Mouse (Mus musculus) liver, adult 2 months (tissue): ENCODE data around the gene Prrg4. TPM values are rescaled to one million over a fixed set of nuclear protein-coding genes. Genes with fewer than 3 reads are reported as not detected.
"Not testable (repeated sequence)": the region's sequence is repeated elsewhere in the genome, so short reads cannot be mapped to it uniquely, and the experiment has no call there.

Experiments
- DNase-seq: peaks from one replicate; pipeline ENCODE4 v3.0.0-alpha.2; 2011; ENCODE audit warnings: low read depth, low spot score; ENCODE audit errors: extremely low read depth
- H3K27ac ChIP-seq: fragments of 200-500 bp; replicated peaks from 2 replicates; pipeline ENCODE4 v1.5.1; 2012; ENCODE audit warnings: low read depth, mild to moderate bottlenecking, control low read depth, inconsistent platforms, low read length; ENCODE audit not compliant: insufficient read depth
- H3K27me3 ChIP-seq: fragments of 200-500 bp; 2 replicates; pipeline ENCODE4 v1.6.1; 2012; ENCODE audit warnings: mild to moderate bottlenecking, moderate library complexity, low read length, inconsistent platforms; ENCODE audit not compliant: control insufficient read depth, insufficient read depth
- H3K36me3 ChIP-seq: fragments of 200-500 bp; 2 replicates; pipeline ENCODE4 v1.6.1; 2012; ENCODE audit warnings: low read length, inconsistent platforms; ENCODE audit not compliant: control insufficient read depth, insufficient read depth
- H3K4me1 ChIP-seq: fragments of 200-500 bp; 2 replicates; pipeline ENCODE4 v1.6.1; 2011; ENCODE audit warnings: low read length; ENCODE audit not compliant: control insufficient read depth, insufficient read depth
- H3K4me3 ChIP-seq: fragments of 200-500 bp; 2 replicates; pipeline ENCODE4 v1.5.1; 2011; ENCODE audit warnings: low read depth, mild to moderate bottlenecking, control low read depth, low read length, moderate library complexity; ENCODE audit not compliant: insufficient read depth
- H3K79me2 ChIP-seq: fragments of 200-500 bp; 2 replicates; pipeline ENCODE4 v1.6.1; 2012; ENCODE audit warnings: inconsistent platforms, mild to moderate bottlenecking, low read length, moderate library complexity; ENCODE audit not compliant: control insufficient read depth, insufficient read depth
- H3K9ac ChIP-seq: fragments of 200-500 bp; 2 replicates; pipeline ENCODE4 v1.6.1; 2012; ENCODE audit warnings: low read depth, mild to moderate bottlenecking, control low read depth, inconsistent platforms, low read length
- CTCF ChIP-seq: fragments of 200-500 bp; IDR thresholded peaks from 2 replicates; pipeline ENCODE4 v1.5.1; 2011; ENCODE audit warnings: low read depth, low read length, control low read depth
- POLR2A ChIP-seq: fragments of 200-500 bp; IDR thresholded peaks from 2 replicates; pipeline ENCODE4 v1.6.1; 2011; ENCODE audit warnings: low read length, control low read depth; ENCODE audit not compliant: insufficient read depth; ENCODE audit errors: extremely low read depth
- WGBS: fragments of 180-500 bp; shearing (Covaris S2); methylation state at CpG from one replicate; pipeline ENCODE4 v1.1.7; 2018; 5-methylcytosine and 5-hydroxymethylcytosine counted together
- polyA plus RNA-seq: library from polyadenylated mRNA; depleted of rRNA; stranded (reverse); fragments of >200 nt; gene quantifications from 2 replicates; pipeline ENCODE4 v1.2.3, GENCODE M21; 2012; rRNA removed
- total RNA-seq: library from RNA; depleted of rRNA; stranded (reverse); fragments of >200 nt; gene quantifications from 2 replicates; pipeline ENCODE4 v1.2.3, GENCODE M21; 2014; rRNA removed

Gene Prrg4
- total RNA-seq (0.37 and 0.60 TPM in 2 replicates), polyA plus RNA-seq (0.05 TPM in 1 of 2 replicates, not detected in the other)

DNA sequence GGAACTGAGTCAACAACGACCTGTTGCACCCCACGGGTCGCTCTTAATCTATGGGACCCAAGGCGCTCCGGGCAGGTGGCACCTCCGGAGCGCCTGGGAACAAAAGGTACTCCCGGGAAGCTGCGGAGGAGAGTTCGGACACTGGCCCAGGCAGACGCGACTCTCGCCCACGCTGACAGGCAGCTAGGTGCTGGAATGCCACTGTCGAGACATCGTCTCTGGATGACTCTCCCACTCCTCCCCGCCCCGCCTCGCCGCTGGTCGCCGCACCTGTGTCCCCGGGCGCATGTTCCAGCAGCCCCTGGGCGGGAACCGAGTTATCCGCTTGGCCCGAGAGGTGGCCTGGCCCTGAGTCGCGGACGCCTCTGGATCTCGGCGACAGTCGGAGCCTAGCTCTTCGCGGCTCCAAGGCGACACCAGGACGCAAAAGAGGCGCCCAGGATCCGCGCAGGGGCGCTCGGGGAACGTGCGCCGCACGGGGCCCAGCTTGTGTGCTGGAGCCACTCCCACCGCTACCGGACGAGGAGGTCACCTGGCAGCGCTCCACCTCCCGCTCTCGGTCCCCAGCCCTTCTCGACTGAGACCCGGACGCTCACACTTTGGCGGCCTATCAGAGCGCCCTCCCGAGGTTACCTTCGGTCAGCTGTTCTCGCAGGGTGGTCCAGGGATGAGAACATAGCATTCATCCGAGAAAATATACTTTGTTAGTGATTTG is at the start of gene Prrg4:
Gene Prrg4, minus strand, starts transcription at position 601 of the 715 bp plus-strand sequence.
- Histone ChIP-seq H3K4me3 (peak within 1 kb of the TSS; percentile 75), H3K4me1 (peaks cover 2% of the 10 kb centered on the region; the same call in 1 of the 2 replicates), H3K79me2 (no peaks in the 10 kb centered on the region), H3K36me3 (no peaks in the 10 kb centered on the region), H3K27me3 (no peaks in the 10 kb centered on the region), H3K9ac (peak within 1 kb of the TSS; percentile 80), H3K27ac (no peak within 1 kb of the TSS)
- under 1% methylated on average over 62 of the region's 62 CpGs for WGBS
- TF ChIP-seq POLR2A (no peak), CTCF (peak; percentile 45)
- DNase-seq, result peak; percentile 62

DNA sequence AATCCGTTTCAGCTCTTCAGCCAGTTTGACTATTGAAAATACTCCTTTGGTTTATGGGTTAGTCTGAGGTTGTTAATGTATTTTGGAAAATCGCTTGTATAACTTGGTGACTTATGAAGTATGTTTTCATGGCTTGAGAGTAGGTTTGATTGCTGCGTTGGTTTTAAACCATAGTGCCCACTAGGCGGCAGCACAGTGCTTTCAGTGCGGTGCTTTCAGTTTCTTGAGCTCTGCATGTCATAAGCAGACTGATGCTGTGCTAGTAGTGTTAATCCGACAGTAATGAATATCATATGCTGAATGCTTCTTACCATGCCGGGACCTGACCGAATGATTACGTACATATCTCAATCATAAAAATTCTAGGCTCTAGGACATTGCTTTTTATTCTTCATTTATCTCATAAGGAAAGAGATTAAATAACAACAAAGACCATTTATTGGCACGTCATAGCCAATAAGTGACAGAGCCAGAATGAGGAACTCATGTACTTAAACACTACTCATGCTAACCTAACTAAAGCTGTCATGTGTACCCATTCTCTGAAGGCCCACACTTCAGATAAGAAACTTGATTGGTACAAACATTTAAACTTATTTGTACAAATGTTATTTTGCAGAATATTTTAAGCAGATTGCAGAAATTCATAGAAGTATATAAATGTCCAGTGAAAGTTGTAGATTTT is 38.3 kb upstream of the Prrg4 start:
- DNase-seq, result peak; percentile 66

DNA sequence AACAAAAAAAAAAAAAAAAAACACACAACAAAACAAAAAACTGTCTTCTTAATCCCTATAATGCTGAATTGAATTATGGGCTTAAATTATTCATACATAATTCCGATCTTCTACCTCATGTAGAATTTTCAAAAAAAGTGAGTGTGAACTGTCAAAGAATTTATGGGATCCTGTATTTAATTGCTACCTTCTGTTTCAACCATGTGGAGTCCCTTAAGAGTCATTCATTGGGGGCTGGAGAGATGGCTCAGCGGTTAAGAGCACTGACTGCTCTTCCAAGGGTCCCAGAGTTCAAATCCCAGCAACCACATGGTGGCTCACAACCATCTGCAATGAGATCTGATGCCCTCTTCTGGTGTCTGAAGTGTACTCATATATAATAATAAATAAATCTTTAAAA is 37.7 kb upstream of the Prrg4 start:
- not testable (repeated sequence) for H3K4me1 ChIP-seq, H3K27me3 ChIP-seq, H3K9ac ChIP-seq, DNase-seq, H3K4me3 ChIP-seq, H3K79me2 ChIP-seq, H3K27ac ChIP-seq, H3K36me3 ChIP-seq
- 57% methylated on average over 2 of the region's 2 CpGs for WGBS

More for the DNA sequence above, 38.3 kb upstream of the Prrg4 start:
- Histone ChIP-seq H3K79me2 (no peaks in the 10 kb centered on the region), H3K4me3 (no peak overlapping the region), H3K27me3 (no peaks in the 10 kb centered on the region), H3K9ac (no peak overlapping the region), H3K4me1 (no peaks in the 10 kb centered on the region), H3K36me3 (no peaks in the 10 kb centered on the region), H3K27ac (no peak overlapping the region)
- WGBS, result 18% methylated on average over 10 of the region's 10 CpGs
- TF ChIP-seq CTCF (peak; percentile 73), POLR2A (no peak)

DNA sequence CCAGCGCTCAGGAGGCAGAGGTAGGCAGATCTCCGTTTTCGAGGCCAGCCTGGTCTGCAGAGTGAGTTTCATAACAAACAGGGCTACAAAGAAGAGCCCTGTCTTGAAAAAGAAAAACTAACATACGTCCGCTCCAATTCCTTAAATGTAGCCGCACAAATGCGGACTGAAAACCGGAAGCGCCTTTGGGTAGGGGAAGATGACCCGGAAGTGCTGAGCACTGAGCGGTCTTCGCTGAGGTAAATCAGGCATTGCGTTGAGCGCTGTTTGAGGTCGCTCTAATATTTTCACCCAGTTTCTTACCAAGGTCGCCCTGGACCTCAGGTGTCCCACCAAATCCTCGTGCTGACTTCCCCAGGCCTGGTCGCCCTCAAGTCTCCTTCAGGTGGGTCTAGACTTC is 36.4 kb upstream of the Prrg4 start:
- Histone ChIP-seq H3K4me1 (no peaks in the 10 kb centered on the region), H3K36me3 (no peaks in the 10 kb centered on the region), H3K27ac (no peak overlapping the region), H3K79me2 (no peaks in the 10 kb centered on the region), H3K27me3 (no peaks in the 10 kb centered on the region), H3K4me3 (no peak overlapping the region), H3K9ac (no peak overlapping the region)
- no peak for DNase-seq
- WGBS, result 88% methylated on average over 18 of the region's 18 CpGs
- no peak for TF ChIP-seq CTCF

DNA sequence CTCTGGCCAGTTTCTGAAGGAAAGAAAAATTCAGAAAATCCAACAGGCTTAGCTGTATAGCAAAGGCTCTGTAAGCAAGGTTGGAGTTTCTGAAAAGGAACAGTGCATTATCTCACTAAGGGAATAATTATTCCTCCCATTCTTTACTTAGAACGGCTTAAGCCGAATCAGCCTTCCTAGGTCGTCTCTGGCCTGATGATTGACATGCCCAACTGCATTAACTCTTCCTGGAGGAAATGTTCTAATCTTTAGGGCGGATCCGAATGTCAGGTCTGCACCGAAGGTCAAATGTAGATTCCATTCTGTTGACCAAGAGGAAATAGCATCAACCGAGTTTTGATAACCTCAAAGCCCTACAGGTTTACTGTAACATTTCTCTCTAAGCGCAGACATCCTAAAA is 29.1 kb upstream of the Prrg4 start:
- DNase-seq, result no peak
- TF ChIP-seq CTCF, result no peak
- TF ChIP-seq POLR2A, result no peak
- H3K4me3 ChIP-seq, result no peak overlapping the region
- H3K4me1 ChIP-seq, result no peaks in the 10 kb centered on the region
- no peaks in the 10 kb centered on the region for H3K79me2 ChIP-seq
- H3K27ac ChIP-seq, result no peak overlapping the region
- WGBS, result 78% methylated on average over 8 of the region's 8 CpGs
- H3K27me3 ChIP-seq, result no peaks in the 10 kb centered on the region
- H3K9ac ChIP-seq, result no peak overlapping the region
- H3K36me3 ChIP-seq, result no peaks in the 10 kb centered on the region

DNA sequence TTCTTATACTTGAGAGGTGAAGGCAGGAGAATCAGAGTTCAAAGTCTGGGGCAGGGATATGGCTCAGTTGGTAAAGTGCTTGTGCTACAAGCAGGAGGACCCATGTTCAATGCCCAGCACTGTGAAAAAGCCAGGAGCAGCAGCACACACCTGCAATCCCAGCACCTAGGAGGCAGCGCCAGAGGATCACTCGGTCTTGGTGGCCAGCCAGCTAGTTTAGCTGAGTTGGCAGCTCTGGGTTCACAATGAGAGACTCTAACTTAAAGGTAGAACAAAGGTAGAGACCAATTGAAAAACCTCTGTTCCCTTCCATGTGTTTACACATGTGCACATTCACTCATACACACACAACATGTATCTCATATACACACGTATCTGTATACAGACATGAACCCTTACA is 19.4 kb upstream of the Prrg4 start:
- 50% methylated on average over 3 of the region's 3 CpGs for WGBS
- Histone ChIP-seq H3K27me3 (no peaks in the 10 kb centered on the region), H3K36me3 (no peaks in the 10 kb centered on the region), H3K79me2 (no peaks in the 10 kb centered on the region), H3K4me3 (no peak overlapping the region), H3K9ac (no peak overlapping the region), H3K27ac (no peak overlapping the region), H3K4me1 (peaks cover 2% of the 10 kb centered on the region; the same call in 1 of the 2 replicates)
- TF ChIP-seq CTCF (no peak), POLR2A (no peak)
- DNase-seq, result peak; percentile 20
